Mouse (Mus musculus): ENCODE data around the gene Gm21994.
"Not testable (repeated sequence)": the region's sequence is repeated elsewhere in the genome, so short reads cannot be mapped to it uniquely, and the experiment has no call there.

Gm21994 gene

GRCm38 (mm10) chr2:150255491-150255890 is at the start of gene Gm21994:
Gm21994 (minus strand) TSS chr2:150255591.
- not testable (repeated sequence) for DNase-seq (ENCODE audit: low spot score in 2 of 2)

GRCm38 (mm10) chr2:150299096-150299495 is 43.7 kb upstream of the Gm21994 start:
- no peak for DNase-seq (ENCODE audit: low spot score in 2 of 2)

DNA sequence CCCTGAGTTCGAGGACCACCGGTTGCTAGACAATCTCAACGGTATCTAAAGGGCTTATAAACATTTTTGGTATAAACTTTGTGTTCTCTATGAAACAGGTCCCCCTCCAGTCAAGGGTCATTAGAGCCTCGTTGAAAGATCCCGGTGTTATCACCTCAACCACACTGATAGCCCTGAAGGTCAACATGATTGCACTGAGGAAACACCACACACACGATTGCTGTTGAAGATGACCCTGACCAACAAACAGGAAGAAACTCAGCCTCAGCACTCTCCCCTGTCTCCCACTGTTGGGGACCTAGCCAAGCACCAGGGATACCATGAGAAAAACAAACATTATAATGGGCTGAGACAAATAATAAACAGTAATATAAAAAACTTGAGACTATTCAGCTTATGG is 38.3 kb upstream of the Gm21994 start:
- no peak for DNase-seq (ENCODE audit: low spot score in 2 of 2)

DNA sequence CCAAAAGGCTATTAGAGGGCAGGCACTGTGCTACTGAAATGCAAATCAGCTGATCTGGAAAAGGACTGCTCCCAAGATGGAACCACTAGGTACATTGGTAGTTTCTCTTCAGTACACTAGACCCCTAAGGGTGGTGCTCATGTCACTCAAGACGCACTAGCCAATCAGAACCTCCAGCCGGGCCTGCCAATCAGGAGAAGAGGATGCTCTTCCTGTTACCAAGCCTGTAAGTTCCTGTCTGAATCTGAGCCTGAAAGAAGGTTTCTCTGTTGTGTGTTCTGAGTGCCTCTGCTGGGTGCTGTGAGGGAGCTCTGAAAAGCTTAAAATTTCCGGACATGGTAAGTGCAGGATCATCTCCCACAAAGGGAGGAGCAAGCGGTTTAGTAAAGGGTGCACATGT is 1.9 kb upstream of the Gm21994 start, which contains the start of gene Gm14124:
Gm14124 (plus strand) TSS at position 227 of the 400 bp plus-strand sequence.
- DNase-seq (ENCODE audit: low spot score in 2 of 2), result not testable (repeated sequence)

DNA sequence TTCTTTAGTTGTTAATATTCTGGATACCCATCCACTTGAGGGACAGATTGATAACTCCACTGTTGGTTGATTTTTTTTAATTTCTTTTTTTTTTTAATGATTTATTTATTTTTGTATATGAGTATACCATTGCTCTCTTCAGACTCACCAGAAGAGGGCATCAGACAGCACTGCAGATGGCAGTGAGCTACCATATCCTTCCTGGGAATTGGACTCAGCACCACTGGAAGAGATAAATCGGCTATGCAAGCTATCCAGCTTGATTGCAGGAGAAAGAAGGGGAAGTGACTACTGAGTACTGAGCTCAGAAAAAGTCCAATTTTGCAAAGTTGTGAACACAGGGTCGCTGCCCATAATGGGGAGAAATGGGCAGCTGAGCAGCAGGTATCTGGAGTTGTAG is 1.5 kb upstream of the Gm21994 start:
- not testable (repeated sequence) for DNase-seq (ENCODE audit: low spot score in 2 of 2)

DNA sequence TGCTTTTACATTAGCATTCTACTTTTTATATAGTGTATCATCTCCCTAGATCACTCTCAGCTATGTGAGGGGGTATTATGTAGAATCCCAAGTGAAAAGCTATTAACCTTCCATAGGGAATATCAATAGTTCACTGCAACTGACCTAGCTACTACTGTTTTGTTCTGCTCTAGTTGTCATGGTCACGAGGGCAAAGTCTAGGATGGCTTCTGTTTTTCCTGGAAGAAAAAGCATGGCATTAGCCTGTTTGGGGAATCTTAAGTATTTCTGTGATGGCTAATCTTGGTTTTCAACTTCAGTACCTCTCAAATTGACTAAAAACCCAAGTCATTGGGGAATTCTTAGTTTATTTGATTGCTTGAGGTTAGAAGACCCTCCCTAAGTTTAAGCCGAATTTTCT is 12.2 kb downstream of the Gm21994 start:
- no peak for DNase-seq (ENCODE audit: low spot score in 2 of 2)

- not testable (repeated sequence) for DNase-seq (ENCODE audit: low spot score in 2 of 2)
Observed at GRCm38 (mm10) chr2:150223263-150223662, 32.1 kb downstream of the Gm21994 start.

DNA sequence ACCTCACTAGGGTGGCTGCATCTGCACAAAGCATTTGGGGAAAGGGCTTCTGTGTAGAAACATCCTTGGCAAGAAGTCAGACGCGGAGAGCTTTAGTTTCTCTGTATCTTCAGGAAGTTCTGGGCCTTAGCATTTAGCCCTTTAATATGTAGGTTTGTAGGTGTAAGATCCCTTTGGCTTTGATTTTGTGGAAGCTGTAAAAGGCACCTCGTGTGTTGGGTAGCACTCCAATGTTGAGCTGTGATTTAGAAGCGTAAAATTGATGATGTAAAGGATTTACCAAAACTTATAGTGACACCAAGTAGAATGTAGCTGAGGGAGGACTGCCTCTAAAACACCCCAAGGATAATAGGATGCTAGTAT is 37.0 kb downstream of the Gm21994 start:
- not testable (repeated sequence) for DNase-seq (ENCODE audit: low spot score in 2 of 2)

- peak in 1 of 2 experiments; percentile 14 for DNase-seq (ENCODE audit: low spot score in 2 of 2)
Observed at GRCm38 (mm10) chr2:150217600-150218362, 37.6 kb downstream of the Gm21994 start, which contains the start of gene Zfp937. Zfp937 (plus strand) TSS chr2:150218073.
